Mouse (Mus musculus) retina, embryonic 14.5 days (tissue): ENCODE data around the gene Adam19.

Experiments used
- DNase-seq: peaks from one replicate; pipeline ENCODE4 v3.0.0-alpha.2; 2015; ENCODE audit warnings: low spot score

Gene Adam19

DNA sequence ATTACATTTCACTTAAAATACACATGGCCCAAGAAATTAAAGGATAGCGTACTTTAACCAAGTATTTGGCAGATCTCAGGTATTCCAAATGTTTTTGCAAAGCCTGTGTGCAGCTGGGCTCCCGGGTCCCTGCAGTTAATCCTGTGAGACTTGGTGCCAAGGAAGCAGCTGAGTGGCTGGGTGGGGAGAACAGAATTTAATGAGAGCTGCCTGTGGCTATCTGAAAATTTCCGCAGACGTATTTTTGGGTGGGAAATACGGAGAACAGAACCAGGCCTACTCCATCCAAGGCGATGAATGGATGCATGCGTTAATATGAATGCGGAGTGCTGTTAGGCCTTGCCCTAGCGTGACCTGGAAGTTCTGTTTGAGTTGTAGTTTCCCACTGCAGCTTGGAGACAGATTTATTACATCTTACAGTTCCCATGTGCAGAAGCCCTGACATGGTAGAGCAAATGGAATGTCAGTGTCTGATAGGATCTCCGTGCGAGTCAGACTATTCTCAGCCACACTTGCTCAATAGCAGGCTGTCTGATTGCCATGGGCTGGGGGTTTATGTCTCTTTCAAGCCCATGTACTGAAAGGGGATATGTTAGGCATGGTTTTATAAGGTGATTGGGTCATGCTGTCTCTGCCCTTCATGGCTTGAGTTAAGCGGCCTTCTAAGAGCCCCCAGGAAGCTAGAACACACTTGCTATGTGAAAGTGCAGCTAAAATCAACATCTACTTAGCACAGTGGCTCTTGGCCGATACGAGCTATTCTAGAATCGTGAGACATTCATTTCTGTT, 17.5 kb downstream of the Adam19 start:
- no peak for DNase-seq

DNA sequence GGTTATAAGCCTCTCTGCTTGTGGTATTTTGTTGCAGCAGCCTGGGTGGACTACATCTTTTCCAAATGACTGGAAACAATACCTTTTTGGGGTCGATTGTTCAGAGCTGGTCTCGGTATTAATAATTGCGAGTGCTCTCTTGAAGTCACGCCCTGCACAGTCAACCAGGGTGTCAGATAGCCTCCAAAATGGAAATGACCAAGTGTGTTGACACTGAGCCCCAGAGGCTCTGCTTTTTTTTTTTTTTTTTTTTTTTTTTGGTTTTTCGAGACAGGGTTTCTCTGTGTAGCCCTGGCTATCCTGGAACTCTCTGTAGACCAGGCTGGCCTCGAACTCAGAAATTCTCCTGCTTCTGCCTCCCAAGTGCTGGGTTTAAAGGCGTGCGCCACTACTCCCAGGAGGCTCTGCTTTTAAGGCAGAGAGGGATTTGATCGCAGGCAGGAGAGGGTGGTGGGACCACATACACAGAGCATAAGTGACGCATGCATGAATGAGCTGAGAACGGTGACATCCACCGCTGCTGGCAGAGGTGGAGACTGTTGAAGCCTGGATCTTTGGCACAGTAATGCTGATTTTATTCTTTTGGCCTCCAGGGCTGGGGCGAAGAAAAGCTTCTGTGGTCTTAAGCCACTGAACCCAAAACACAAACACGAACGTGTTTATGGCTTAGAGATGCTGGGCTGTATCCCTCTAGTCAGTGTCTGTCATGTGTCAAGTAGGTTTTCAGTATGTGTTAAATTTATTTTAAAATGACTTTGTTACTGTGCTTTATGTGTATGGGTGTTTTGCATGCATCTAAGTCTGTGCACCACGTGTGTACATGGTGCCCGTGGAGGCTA, 18.3 kb downstream of the Adam19 start:
- DNase-seq = no peak

DNA sequence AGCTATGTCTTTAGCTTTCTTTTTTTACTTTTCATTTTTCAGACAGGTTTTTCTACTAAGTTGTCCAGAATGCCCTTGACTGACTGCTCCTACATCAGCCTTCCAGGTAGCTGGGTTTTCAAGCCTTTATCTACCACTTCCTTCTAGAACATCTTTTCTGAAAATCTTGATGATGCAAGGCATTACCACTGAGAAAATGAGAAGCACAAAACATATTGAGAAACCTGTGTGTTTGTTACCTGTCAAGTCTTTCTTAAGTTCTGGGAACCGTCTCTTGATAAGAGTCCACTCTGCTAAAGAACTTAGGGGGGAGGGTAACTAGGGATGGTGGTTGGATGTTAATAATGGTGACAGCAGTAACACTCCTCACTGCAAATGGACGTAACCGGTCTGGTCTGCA, 19.7 kb downstream of the Adam19 start:
- no peak for DNase-seq

DNA sequence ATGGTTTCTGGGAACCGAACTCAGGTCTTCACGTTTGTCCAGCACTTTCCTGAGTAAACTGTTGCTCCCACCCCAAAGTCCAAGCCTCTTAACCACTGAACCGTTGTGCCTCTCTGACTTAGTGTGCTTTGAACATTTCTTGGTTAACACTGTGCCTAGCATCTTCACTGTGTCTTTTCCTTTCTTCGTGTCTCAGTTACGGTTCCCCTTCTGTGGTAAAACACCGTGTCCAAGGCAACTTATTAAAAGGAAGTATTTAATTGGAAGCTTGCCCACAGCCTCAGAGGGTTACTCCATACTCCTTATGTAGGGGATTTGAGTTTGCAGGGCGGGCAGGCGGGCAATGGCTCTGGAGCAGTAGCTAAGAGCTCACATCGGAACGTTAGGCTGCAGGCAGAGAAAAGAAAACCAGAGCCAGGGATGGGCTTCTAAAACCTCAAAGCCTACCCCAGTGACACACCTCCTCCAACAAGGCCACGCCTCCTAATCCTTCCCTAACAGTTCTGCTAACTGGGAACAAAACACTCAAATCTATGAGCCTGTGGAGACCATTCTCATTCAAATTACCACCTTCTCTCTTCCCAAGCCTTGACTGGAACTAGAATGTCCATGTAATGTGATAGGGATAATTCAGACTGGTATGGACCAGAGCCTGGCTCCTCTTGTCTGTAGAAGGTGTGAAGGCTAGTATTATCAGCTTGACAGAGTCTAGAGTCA, 20.8 kb downstream of the Adam19 start:
- DNase-seq = no peak

DNA sequence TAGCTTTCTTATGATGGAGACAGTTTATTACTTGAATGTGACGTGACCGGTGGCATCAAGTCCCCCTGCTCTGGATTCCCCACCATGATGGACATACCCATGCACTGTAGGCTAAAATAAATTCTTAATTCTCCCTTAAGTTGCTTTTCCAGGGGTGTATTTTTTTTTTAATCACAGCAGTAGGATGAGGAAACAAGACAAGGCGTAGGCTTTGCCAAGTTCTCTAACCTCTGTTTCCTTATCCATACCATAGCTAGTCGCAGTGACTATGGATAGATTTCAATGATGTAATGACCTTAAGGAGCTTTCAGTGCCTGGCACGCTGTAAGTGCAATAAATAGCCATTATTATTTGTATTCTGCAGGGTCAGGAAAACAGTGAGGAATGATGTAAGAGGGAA, 21.5 kb downstream of the Adam19 start:
- no peak for DNase-seq

DNA sequence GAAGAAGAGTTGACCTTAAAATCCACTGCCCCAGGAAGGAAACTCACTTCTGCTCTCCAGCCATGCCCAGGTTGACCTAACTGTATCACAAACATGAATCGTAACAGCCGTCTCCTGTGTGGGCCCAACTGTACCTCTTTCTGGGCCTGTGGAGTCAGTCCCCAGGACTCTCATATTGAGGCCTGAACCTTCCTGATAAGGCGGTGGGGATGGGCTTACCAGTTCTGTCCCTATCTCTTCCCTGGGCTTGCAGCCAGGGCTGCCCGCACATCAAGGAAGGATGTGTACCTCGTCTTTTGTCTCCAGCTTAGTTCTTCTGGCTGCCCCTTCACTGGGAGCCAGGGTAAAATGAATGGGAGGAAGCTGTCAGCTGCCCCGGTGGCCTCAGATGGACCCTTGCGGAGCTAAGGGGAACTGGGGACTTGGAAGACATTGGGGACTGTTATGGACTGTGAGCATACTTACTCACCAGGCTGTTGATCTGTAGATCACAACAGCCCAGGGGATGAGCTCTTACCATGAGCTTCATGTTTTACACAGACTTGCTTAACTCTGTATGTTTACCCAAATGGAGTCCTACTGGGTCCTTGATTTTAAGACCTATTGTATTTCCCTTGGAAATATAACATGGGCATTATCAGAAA, 22.1 kb downstream of the Adam19 start:
- no peak for DNase-seq

DNA sequence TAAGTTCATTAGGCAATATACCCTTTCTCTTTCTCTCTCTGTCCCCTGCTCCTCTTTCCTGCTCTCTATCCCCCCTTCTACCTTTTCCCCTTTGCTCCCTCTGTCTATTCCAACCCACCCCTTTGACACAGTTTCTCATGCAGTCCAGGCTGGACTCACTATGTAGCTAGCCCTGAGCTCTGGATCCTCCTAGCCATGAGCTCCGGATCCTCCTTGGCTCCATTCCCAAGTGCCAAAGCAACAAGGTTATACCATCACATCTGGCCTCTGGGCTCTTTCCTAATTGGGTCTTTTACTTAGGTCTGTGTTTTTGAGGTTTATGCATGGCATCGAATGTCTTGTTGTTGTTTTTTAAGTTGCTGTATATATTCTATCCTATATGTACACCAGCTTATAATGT, 25.3 kb downstream of the Adam19 start:
- no peak for DNase-seq

DNA sequence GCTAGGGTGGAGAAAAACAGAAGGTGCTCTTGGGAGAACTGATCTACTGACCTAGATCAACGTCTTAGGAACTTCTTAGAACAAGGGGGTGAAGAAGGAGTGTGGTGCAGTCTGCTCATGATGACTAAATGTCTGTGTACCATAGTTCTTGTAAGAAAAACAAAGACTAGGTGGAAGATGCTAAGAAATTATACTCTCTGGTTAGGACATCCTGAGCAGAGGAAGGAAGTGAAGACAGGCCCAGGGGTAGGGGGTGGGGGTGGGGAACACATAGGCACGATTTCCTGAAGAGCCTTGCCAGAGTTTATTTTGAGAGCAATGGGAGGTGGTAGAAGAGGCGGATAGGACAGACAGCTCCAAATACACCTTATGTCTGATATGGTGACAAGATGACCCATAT, 27.6 kb downstream of the Adam19 start:
- DNase-seq = no peak

DNA sequence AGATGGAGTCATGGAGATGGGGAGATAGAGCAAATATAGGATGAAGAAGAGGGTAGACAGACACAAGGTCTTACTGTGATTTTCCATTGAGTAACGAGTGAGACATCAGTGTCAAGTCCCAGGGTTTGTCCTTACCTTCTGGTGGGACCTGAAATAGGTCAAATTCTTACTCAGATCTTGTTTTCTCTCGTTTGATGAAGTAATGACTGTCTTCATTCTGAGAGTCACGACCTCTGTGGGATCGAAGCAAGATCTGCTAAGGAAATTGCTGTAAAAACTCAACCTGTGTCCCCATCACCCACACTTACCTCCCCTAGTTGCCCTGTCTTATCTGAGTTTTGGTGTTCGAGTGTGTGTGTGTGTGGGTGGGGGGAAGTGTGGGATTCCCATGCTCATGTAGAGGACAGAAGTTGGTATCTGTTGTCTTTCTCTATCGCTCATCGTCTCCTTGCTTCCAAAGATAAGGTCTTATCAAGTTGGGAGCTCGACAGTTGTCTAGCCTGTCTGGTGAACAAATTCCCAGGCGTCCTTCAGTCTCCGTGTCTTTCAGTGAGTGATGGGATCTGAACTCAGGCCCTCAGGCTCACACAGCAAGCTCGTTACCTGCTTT, 28.1 kb downstream of the Adam19 start:
- DNase-seq = no peak

DNA sequence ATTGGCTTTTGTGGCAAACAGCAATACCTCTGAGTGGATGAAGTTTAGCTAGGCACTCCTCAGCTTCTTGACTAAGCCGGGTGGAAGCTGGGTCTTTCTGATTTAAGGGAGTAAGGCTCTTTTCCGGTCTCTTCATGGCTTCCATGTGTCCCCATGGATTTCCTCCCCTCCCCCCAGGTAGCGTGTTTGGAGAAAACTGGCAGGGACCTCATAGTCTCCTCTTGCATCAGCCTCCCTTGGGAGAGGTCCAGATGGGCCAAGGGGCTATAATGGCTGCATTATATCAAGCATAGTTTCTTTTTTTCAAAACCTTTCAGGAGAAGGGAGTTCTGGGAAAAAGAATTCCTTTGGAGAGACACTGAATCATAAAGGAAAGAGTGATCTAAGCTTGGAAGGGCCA, 28.8 kb downstream of the Adam19 start:
- DNase-seq = no peak

DNA sequence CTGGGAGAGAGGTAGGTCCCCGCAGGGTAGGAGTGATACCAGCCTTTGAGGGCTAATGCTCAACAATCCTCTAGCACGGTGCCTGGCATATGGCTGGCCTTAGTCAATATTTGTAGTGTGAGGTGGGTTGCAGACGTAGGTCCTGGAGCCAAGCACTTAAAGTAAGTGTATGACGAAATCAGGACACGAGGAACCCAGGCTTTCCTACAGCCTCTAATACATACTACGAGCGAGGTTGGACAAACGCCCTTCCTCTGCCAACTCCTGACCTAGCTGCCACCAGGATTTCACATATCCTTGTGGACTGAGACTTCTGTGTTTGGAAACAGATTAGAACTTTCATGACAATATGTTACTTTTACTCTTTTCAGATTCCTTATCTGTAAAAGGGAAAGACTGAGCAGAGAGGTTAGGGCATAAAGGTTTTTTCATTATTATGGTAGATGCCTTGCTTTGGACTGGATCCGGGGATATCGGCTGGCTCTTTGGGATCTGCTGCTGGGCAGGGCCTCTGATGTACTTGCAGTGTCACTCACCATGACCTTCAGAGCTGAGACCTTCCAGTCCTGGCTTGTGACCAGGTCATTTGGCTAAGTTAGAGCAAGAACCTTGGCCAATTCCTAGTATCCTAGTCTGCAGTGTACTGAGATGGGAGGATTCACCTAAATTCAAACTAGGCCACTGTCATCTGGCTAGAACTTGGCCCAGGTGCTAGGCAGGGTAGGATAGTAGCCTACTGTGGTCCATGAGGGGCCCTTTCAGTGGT, 29.8 kb downstream of the Adam19 start:
- no peak for DNase-seq

DNA sequence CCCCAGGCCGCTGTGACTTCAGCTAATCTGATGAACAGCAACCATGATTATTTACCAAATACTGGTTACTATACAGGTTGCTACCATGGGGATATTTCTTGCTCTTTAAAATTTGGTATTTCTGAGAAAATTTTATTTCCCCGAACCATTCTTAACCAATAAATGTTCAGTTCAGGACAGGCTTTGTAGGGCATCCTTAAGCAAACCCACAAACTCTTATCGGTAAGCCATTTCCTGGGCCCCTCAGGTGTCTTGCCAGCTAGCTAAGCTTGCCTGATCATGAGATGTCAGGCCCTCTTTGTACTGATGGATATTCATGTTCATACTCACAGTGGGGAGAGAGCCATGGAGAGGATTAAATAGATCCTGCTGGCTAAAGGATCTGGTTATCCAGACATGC, 30.7 kb downstream of the Adam19 start:
- no peak for DNase-seq

DNA sequence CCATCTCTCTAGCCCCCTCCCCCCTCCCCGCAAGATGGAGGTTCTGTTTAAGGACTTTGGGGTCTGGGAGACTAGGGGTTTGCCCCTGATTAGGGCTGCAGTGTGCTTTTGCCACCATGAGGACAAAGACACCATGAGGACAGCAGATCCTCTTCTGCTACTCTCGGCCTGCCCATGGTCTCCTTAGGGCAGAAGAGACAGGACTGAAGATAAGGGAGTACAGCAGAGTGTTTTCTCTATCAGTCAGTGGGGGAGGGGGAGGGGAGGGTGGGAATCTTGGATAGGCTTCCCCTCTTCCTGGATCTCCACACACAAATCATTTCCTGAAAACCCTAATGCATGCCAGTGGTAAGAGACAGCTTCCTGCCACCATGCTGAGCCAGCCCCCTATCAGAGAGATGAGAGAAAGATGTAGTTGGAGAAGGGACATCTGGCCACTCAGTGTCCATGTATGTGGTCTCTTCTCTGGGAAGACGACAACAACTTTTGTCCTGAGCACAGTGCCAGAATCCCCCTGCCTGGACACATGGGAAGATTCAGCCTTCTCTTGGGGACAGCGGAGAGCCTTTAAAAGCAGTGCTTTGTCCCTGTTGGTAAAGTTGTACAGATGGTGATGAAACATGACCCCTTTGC, 33.4 kb downstream of the Adam19 start:
- DNase-seq = no peak

DNA sequence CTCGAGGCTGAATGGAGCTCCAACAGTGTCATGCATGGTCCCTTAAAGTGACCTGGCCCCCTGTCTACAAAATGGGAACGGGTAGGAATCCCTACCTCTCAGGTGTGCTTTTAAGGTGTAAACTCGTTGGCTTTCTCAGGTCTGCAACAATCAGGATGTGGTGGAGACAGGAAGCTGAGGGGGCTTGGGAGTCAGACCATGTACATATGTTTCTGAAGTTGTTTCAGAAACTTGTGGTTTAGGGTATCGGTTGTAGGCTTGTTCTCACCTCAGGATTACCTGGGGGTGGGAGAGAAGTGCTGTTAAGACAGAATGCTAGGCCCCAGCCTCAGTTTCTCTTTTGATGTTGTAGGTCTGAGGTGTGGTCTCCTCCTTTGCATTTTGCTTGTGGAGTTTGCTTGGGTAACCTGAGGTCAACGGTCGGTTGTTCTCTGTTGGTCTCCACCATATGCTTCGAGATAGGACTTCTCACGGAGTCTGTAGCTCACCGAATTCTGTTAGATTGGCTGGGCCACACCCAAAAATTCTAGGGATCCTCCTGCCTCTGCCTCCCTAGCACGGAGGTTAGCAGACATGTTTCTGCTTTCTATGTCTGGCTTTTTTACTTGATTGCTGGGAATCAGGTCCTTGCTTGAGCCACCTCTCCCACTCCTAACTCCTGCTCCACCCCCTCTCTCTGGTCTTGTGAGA, 34.4 kb downstream of the Adam19 start:
- no peak for DNase-seq

DNA sequence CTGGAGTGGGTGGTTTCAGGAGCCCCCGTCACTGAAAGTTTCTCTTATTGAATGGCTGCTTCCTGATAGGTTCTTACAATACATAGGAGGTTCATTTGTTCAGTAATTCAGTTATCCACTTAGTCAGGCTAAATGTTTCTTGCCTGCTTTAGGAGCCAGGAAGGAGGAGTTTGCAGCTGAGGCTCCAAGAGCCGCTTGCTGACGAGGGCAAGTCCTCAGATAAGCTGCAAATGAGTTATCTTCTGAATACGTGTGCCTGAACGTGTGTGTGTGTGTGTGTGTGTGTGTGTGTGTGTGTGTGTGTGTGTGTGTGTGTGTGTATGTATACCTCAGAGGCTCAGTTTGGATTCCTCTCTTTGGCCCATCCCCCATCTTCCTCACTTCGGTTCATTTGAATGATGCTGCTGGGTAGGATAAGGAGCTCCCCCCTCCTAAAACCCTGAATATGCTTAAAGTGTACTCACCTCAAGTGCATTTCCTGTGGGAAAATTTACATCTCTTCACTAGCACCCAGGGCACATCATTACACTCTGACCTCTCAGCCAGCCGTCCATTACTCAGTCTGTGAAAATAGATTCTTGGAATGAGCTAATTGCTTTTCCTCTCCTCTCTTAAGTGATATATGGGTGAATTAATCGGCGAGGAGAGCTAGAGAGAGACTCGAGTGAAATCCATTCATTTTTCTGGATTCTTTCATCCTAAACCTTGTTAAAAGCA, 35.3 kb downstream of the Adam19 start:
- DNase-seq = no peak

DNA sequence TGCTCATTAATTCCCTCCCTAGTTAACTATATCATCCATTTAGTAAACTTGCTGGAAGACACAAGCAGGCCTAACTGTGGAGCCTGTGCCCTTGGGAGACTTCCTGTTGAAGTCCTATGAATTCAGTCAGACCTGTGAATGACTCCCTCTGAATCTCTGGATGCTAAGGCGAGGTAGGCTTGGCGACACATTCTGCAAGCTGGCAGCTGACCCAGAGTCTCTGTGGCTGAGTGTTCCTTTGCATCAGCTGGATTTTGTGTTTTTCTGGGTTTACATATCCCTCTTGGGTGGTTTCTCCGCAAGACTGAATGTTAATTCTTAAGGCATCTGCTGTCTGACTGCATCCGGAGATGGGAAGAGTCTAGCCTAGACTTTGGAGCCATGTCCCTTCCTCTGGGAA, 36.3 kb downstream of the Adam19 start:
- no peak for DNase-seq

DNA sequence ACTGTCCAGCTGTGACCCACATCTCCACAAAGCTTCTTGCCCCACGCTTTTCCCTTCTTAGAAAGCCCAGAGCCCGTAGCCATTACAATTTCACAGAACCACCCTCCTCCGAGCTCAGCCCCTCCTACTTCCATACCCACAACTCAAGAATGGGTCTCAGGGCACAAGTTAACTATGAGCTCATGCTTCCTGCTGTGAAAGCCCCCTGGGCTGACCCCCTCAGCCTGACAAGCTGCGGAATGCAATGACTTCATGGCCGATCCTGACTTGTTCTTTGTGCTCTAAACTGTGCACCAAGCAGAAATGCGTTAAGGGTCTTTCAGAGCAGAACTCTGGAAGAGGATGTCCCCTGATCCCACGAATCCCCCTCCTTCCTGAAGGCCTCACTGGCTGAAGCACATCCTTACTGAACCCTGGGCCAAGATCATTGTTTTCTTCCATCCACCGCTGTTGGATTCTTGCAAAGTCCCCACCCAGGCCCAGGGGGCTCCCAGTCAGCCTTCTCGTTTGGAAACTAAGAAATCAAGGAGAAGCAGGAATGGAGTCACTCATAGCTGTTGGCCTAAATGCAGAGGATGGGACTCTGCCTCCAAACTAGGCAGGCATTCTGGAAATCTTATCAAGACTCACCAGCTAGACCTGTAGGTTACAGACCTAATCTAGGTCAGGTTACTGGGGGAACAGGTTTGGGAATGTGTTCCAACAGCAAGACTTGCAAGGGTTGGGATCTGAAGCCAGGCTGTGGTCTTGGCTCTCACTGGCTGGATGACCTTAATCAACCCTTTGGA, 39.9 kb downstream of the Adam19 start:
- no peak for DNase-seq

DNA sequence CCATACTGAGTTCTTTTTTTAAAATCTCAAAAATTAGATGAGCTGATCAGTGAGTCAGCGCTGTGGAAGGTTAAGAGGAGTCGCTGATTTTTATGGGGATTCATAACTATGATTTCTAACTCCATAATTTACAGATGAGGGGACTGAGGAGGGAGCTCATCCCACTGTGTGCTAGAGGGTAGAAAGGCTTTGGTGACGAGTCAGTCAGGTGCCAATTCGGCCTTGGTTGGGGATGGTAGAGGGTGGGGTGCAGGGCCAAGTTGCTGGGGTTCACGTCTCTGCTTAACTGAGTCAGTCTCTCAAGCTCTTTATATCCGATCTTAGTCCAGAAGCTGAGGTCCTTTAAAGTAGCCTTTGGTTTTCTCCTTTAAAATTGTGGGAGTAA, 40.5 kb downstream of the Adam19 start:
- no peak for DNase-seq

DNA sequence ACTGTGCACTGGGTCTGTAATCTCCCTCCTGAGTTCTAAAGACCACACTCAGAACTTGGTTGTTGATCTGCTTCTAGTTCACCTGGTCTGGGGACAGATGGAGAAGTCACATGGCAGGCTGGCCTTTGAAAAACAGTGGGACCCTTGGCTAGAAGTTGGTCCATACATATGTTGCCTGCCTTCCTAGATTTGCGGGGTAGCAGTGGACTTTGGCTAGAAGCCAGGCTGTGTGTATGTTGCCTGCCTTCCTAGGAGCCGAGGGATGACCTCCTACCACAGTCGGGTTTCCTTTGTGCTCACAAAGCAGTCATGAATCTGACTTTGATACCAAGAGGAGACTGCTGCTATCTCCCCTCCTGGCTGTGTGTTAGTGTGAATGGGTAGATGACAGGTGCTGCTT, 41.3 kb downstream of the Adam19 start:
- DNase-seq = no peak
